Mouse (Mus musculus): Measurements from ENCODE around the gene Car3. TPM values are rescaled to one million over a fixed set of nuclear protein-coding genes. Genes with fewer than 3 reads are reported as not detected.

Gene Car3
- polyA plus RNA-seq, 1 experiment: 674 TPM

GRCm38 (mm10) chr3:14876325-14876918, 13.1 kb downstream of the Car3 start:
- DNase-seq (ENCODE audit: low spot score): no peak

GRCm38 (mm10) chr3:14877251-14877909, 14.1 kb downstream of the Car3 start:
- no peak for DNase-seq (ENCODE audit: low spot score)

- DNase-seq (ENCODE audit: low spot score): no peak
Observed at GRCm38 (mm10) chr3:14878749-14879223, 15.5 kb downstream of the Car3 start.

GRCm38 (mm10) chr3:14879293-14879692, 16.0 kb downstream of the Car3 start:
- DNase-seq (ENCODE audit: low spot score): no peak

GRCm38 (mm10) chr3:14880277-14880676, 17.0 kb downstream of the Car3 start:
- DNase-seq (ENCODE audit: low spot score): no peak

GRCm38 (mm10) chr3:14882005-14882404, 18.7 kb downstream of the Car3 start:
- DNase-seq (ENCODE audit: low spot score): no peak

GRCm38 (mm10) chr3:14882756-14883155, 19.4 kb downstream of the Car3 start:
- DNase-seq (ENCODE audit: low spot score): no peak

GRCm38 (mm10) chr3:14884826-14885225, 21.5 kb downstream of the Car3 start:
- no peak for DNase-seq (ENCODE audit: low spot score)

GRCm38 (mm10) chr3:14886102-14887098, 23.1 kb downstream of the Car3 start, which contains the start of gene Car2:
Car2 (plus strand) TSS chr3:14886273.
- DNase-seq (ENCODE audit: low spot score): peak; percentile 56

GRCm38 (mm10) chr3:14887134-14887666, 23.9 kb downstream of the Car3 start:
- DNase-seq (ENCODE audit: low spot score): no peak

- DNase-seq (ENCODE audit: low spot score): no peak
Observed at GRCm38 (mm10) chr3:14887686-14888295, 24.5 kb downstream of the Car3 start.

GRCm38 (mm10) chr3:14888549-14888948, 25.2 kb downstream of the Car3 start:
- DNase-seq (ENCODE audit: low spot score): no peak

- DNase-seq (ENCODE audit: low spot score): no peak
Observed at GRCm38 (mm10) chr3:14889085-14889484, 25.8 kb downstream of the Car3 start.

- no peak for DNase-seq (ENCODE audit: low spot score)
Observed at GRCm38 (mm10) chr3:14889716-14890409, 26.6 kb downstream of the Car3 start.

GRCm38 (mm10) chr3:14892991-14893390, 29.7 kb downstream of the Car3 start:
- no peak for DNase-seq (ENCODE audit: low spot score)

- DNase-seq (ENCODE audit: low spot score): no peak
Observed at GRCm38 (mm10) chr3:14893700-14894099, 30.4 kb downstream of the Car3 start.

- no peak for DNase-seq (ENCODE audit: low spot score)
Observed at GRCm38 (mm10) chr3:14895333-14895732, 32.0 kb downstream of the Car3 start.

- no peak for DNase-seq (ENCODE audit: low spot score)
Observed at GRCm38 (mm10) chr3:14897770-14898169, 34.5 kb downstream of the Car3 start.

- no peak for DNase-seq (ENCODE audit: low spot score)
Observed at GRCm38 (mm10) chr3:14903380-14903779, 40.1 kb downstream of the Car3 start.

- DNase-seq (ENCODE audit: low spot score): no peak
Observed at GRCm38 (mm10) chr3:14904165-14904564, 40.9 kb downstream of the Car3 start.

- no peak for DNase-seq (ENCODE audit: low spot score)
Observed at GRCm38 (mm10) chr3:14907271-14907670, 44.0 kb downstream of the Car3 start.
